Mouse (Mus musculus) C2C12 (cell line): ENCODE data around the gene Zfp385b.

ENCODE experiments used
- CTCF ChIP-seq: IDR thresholded peaks from one replicate; pipeline ENCODE4 v1.5.1; 2011; ENCODE audit not compliant: control insufficient read depth, insufficient read depth, insufficient read length
- FOSL1 ChIP-seq: IDR thresholded peaks from one replicate; pipeline ENCODE4 v1.8.0; 2011; ENCODE audit warnings: mild to moderate bottlenecking, low read length; ENCODE audit not compliant: poor library complexity, insufficient read depth, severe bottlenecking
- MAX ChIP-seq: IDR thresholded peaks from one replicate; pipeline ENCODE4 v1.6.1; 2011; ENCODE audit warnings: mild to moderate bottlenecking, control low read depth
- MYOD1 ChIP-seq: IDR thresholded peaks from one replicate; pipeline ENCODE4 v1.6.1; 2011; ENCODE audit warnings: low read depth; ENCODE audit not compliant: control insufficient read depth, insufficient read length
- MYOG ChIP-seq: IDR thresholded peaks from one replicate; pipeline ENCODE4 v1.6.1; 2011; ENCODE audit not compliant: control insufficient read depth, insufficient read length; ENCODE audit errors: extremely low read depth
- USF1 ChIP-seq: IDR thresholded peaks from one replicate; pipeline ENCODE4 v1.6.1; 2011; ENCODE audit warnings: low read depth, mild to moderate bottlenecking, control low read depth, moderate library complexity

GRCm38 (mm10) chr2:77608666-77609065 is 210.8 kb downstream of the Zfp385b start:
- TF ChIP-seq CTCF (no peak), MAX (no peak), MYOD1 (no peak), USF1 (no peak), MYOG (no peak), FOSL1 (no peak)
